8 mouse cellular contexts compared by ENCODE assay signal in genomic region chr13:100492061-100492787, GRCm38 (mm10). TPM values are rescaled to one million over a fixed set of nuclear protein-coding genes. Genes with fewer than 3 reads are reported as not detected.
DNase-seq lines count a peak whose midpoint lies in the region; ATAC-seq and TF ChIP-seq lines count a peak whose summit lies in the region.

Gene Gtf2h2 (minus strand): TSS chr13:100492579.

- 0 out of 2 replicates have a peak, but pooled peaks cover 3% of the 10 kb centered on the region for H3K36me3 ChIP-seq in heart, embryonic 11.5 days (ENCODE audit: control insufficient read depth, insufficient read depth, low read length)
- H3K36me3 ChIP-seq in kidney, embryonic 16.5 days (ENCODE audit: insufficient read depth, low read length), result peaks cover 12% of the 10 kb centered on the region
- peaks cover 6% of the 10 kb centered on the region for H3K36me3 ChIP-seq in liver, adult 2 months (ENCODE audit: control insufficient read depth, insufficient read depth, low read length)
- H3K36me3 ChIP-seq in myocyte (ENCODE audit: control insufficient read depth, insufficient read depth), result peaks cover 19% of the 10 kb centered on the region
- H3K36me3 ChIP-seq in splenic B cell, adult 2 months (ENCODE audit: control insufficient read depth, insufficient read depth, low read length, poor library complexity, severe bottlenecking), result peaks cover 4% of the 10 kb centered on the region; the same call in 1 of the 2 replicates

- H3K79me2 ChIP-seq in liver, adult 2 months (ENCODE audit: control insufficient read depth, insufficient read depth, low read length), result no peaks in the 10 kb centered on the region
- H3K79me2 ChIP-seq in myocyte (ENCODE audit: control insufficient read depth, insufficient read depth), result peaks cover 16% of the 10 kb centered on the region

- no peaks in the 10 kb centered on the region for H3K27me3 ChIP-seq in heart, embryonic 11.5 days (ENCODE audit: control insufficient read depth, insufficient read depth, low read length)
- no peaks in the 10 kb centered on the region for H3K27me3 ChIP-seq in kidney, embryonic 16.5 days (ENCODE audit: insufficient read depth, low read length)
- H3K27me3 ChIP-seq in liver, adult 2 months (ENCODE audit: control insufficient read depth, insufficient read depth, low read length), result no peaks in the 10 kb centered on the region
- H3K27me3 ChIP-seq in myocyte (ENCODE audit: control insufficient read depth, insufficient read depth, insufficient read length), result no peaks in the 10 kb centered on the region
- H3K27me3 ChIP-seq in splenic B cell, adult 2 months (ENCODE audit: control insufficient read depth, insufficient read depth, low read length, poor library complexity, severe bottlenecking), result no peaks in the 10 kb centered on the region

- TF ChIP-seq CTCF in liver, adult 2 months (IDR thresholded peaks at IDR 0.05; ENCODE audit: low read depth, low read length), result peak; percentile 94

- H3K9me3 ChIP-seq in heart, embryonic 11.5 days (replicated peaks; ENCODE audit: control insufficient read depth, low read length), result no peaks in the 10 kb centered on the region
- H3K9me3 ChIP-seq in kidney, embryonic 16.5 days (ENCODE audit: low read length), result no peaks in the 10 kb centered on the region

- DNase-seq in B cell, adult 2 months, result peak; percentile 90 to 92
- peak; percentile 93 for DNase-seq in brain, adult 2 months (ENCODE audit: low read depth, low spot score)
- peak; percentile 73 for DNase-seq in liver, adult 2 months (ENCODE audit: extremely low read depth, low read depth, low spot score)
- peak; percentile 90 for DNase-seq in splenic B cell, adult 2 months (ENCODE audit: low read depth, low spot score)

- peak; percentile 95 for ATAC-seq in erythroblast, adult 5-6 weeks (replicated peaks; ENCODE audit: low FRiP score, poor library complexity, severe bottlenecking)
- ATAC-seq in heart, embryonic 11.5 days (replicated peaks; ENCODE audit: insufficient number of reproducible peaks, low FRiP score, low TSS enrichment), result peak; percentile 63
- peak; percentile 87 for ATAC-seq in kidney, embryonic 16.5 days (ENCODE audit: low FRiP score, low TSS enrichment)

- peak within 1 kb of the TSS; percentile 82 for H3K27ac ChIP-seq in heart, embryonic 11.5 days (ENCODE audit: low read depth, low read length)
- peak within 1 kb of the TSS; percentile 90 for H3K27ac ChIP-seq in kidney, embryonic 16.5 days (ENCODE audit: low read length)
- H3K27ac ChIP-seq in liver, adult 2 months (replicated peaks; ENCODE audit: insufficient read depth, low read depth, low read length), result peak within 1 kb of the TSS; percentile 71

- peak within 1 kb of the TSS; percentile 86 for H3K4me3 ChIP-seq in heart, embryonic 11.5 days (ENCODE audit: low read depth, low read length)
- H3K4me3 ChIP-seq in kidney, embryonic 16.5 days (ENCODE audit: low read length), result peak within 1 kb of the TSS; percentile 99
- peak within 1 kb of the TSS; percentile 68 for H3K4me3 ChIP-seq in liver, adult 2 months (ENCODE audit: insufficient read depth, low read depth, low read length)
- peak within 1 kb of the TSS; percentile 83 for H3K4me3 ChIP-seq in myocyte

- H3ac ChIP-seq in myocyte (ENCODE audit: control insufficient read depth, insufficient read length), result peak within 1 kb of the TSS; percentile 67

- peak within 1 kb of the TSS; percentile 68 for H3K4me2 ChIP-seq in heart, embryonic 11.5 days
- H3K4me2 ChIP-seq in kidney, embryonic 16.5 days (replicated peaks; ENCODE audit: low read depth, low read length), result peak within 1 kb of the TSS; percentile 84
- H3K4me2 ChIP-seq in myocyte (ENCODE audit: low read depth), result peak within 1 kb of the TSS; percentile 84

- H3K4me1 ChIP-seq in heart, embryonic 11.5 days (ENCODE audit: control insufficient read depth, insufficient read depth, low read length), result peaks cover 3% of the 10 kb centered on the region
- peaks cover 9% of the 10 kb centered on the region for H3K4me1 ChIP-seq in kidney, embryonic 16.5 days (ENCODE audit: insufficient read depth, low read length)
- peaks cover 2% of the 10 kb centered on the region; the same call in 1 of the 2 replicates for H3K4me1 ChIP-seq in liver, adult 2 months (ENCODE audit: control insufficient read depth, insufficient read depth, low read length)

- peak within 1 kb of the TSS; percentile 86 for H3K9ac ChIP-seq in heart, embryonic 11.5 days (ENCODE audit: low read depth, low read length)
- H3K9ac ChIP-seq in kidney, embryonic 16.5 days (replicated peaks; ENCODE audit: low read length), result peak within 1 kb of the TSS; percentile 93
- peak within 1 kb of the TSS; percentile 74 for H3K9ac ChIP-seq in liver, adult 2 months (ENCODE audit: low read depth, low read length)

- TF ChIP-seq POLR2A in liver, adult 2 months (IDR thresholded peaks at IDR 0.05; ENCODE audit: extremely low read depth, insufficient read depth, low read length), result no peak
- peak; percentile 71 for TF ChIP-seq POLR2A in myocyte (IDR thresholded peaks at IDR 0.05; ENCODE audit: insufficient read length, low read depth)

- under 1% methylated on average over 51 of the region's 51 CpGs for WGBS in heart, embryonic 11.5 days (ENCODE audit: insufficient replicate concordance)
- WGBS in kidney, embryonic 16.5 days, result under 1% methylated on average over 51 of the region's 51 CpGs
- 1% methylated on average over 50 of the region's 51 CpGs for WGBS in liver, adult 2 months

TF ChIP-seq in myocyte, 11 proteins besides CTCF, POLR2A, EP300 and RAD21:
- TF ChIP-seq TCF3 (IDR thresholded peaks at IDR 0.05; ENCODE audit: insufficient read length, low read depth), result no peak
- TF ChIP-seq MYOD1 (IDR thresholded peaks at IDR 0.05; ENCODE audit: control insufficient read depth in 1 of 3, insufficient read length in 2 of 3, low read depth in 2 of 3), result peak in 1 of 3 experiments; percentile 30
- TF ChIP-seq MYOG (IDR thresholded peaks at IDR 0.05; ENCODE audit: control insufficient read depth in 1 of 3, insufficient read depth in 1 of 3, insufficient read length in 2 of 3, low read depth in 2 of 3), result peak in 2 of 3 experiments; percentile 10 to 30
- TF ChIP-seq E2F4 (IDR thresholded peaks at IDR 0.05; ENCODE audit: insufficient read depth), result peak; percentile 27
- peak; percentile 57 for TF ChIP-seq POLR2AphosphoS2 (IDR thresholded peaks at IDR 0.05; ENCODE audit: insufficient read length, low read depth)
- no peak for TF ChIP-seq MAX (IDR thresholded peaks at IDR 0.05; ENCODE audit: low read depth)
TF ChIP-seq in myocyte: peak in this region for 4.

RNA-seq across cellular contexts. Expression of gene Gtf2h2, which starts in this region (rescaled TPM):
- 10.0 and 12.9 TPM in 2 replicates for total RNA-seq in erythroblast, adult 5-6 weeks (2015; ENCODE audit: low replicate concordance)
- 28.4 and 47.4 TPM in 2 replicates for total RNA-seq in erythroblast, adult 5-6 weeks (2017; ENCODE audit: low replicate concordance)
- polyA plus RNA-seq in heart, embryonic 11.5 days (2014; fragmentation: Nextera tagmentation; extraction: Ambion mirVana), result 51.4 and 54.9 TPM in 2 replicates
- polyA plus RNA-seq in kidney, embryonic 16.5 days (2015; fragmentation: Nextera tagmentation; extraction: Ambion mirVana), result 76.1 and 85.4 TPM in 2 replicates
- 17.3 and 20.8 TPM in 2 replicates for total RNA-seq in liver, adult 2 months (2014; rRNA removed)
- polyA plus RNA-seq in liver, adult 2 months (2012; rRNA removed), result 8.8 and 19.1 TPM in 2 replicates
- polyA plus RNA-seq in myocyte (2012; fragmentation: generic; extraction: Trizol), result 13.1 TPM

Comparison
In these comparisons a context has a peak if more than half of its experiments do, and no peak if none do; other contexts are left out.
1. Peak in every context shown above with its lines: DNase-seq, ATAC-seq, H3K4me3 ChIP-seq and H3K27ac ChIP-seq.